Mouse (Mus musculus) liver, adult (tissue): ENCODE results near the gene Gm49601.

Source experiments
- GATA4 ChIP-seq: IDR thresholded peaks from 2 replicates; pipeline ENCODE4 v1.6.1; 2014; ENCODE audit warnings: mild to moderate bottlenecking, low read length; ENCODE audit not compliant: insufficient replicate concordance

Gene Gm49601

DNA sequence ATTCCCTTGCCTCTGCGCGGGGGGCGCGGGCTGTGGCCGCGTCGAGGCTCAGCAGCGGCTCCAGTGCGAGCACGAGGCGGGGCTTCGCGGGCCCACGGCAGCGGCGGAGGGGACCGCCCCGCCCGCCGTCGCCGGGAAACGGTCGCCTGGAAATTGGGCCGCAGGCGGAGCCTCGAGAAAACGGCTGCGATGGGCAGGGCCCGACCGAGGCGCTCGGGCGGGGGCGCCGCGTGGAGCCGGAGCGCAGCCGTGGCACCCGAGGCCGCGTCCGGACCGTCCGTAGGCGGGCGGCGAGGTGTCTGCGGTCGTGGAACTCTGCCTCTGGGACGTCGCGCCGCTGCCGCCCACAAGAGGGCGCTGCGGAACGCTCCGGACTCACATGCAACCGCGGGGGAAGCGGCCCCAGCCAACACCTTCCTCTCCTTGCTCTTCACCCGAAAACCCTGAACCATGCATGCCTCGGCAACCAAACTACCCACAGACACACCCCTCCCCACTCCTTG is at the start of gene Gm49601:
TSS of gene Gm49601 (minus strand) at position 52 of the 503 bp plus-strand sequence.
- TF ChIP-seq GATA4 = no peak

DNA sequence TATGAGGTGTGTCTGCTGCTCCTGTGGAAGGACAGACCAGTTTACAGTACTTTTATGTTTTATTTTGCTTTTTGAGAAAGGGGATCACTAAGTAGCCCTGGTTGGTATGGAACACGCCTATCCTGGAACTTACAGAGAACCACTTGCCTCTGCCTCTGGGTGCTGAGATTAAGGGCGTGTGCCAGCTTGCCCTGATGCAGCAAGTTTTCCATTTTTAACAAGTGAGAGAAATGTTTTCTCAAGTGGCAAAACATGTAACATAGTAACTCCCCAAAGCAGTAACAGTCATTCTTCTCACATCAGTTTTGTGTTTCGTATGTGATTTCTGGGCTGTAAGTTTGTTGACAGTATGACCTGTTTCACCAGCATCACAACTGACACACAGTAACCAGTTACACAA is 46.8 kb upstream of the Gm49601 start:
- TF ChIP-seq GATA4 = no peak

DNA sequence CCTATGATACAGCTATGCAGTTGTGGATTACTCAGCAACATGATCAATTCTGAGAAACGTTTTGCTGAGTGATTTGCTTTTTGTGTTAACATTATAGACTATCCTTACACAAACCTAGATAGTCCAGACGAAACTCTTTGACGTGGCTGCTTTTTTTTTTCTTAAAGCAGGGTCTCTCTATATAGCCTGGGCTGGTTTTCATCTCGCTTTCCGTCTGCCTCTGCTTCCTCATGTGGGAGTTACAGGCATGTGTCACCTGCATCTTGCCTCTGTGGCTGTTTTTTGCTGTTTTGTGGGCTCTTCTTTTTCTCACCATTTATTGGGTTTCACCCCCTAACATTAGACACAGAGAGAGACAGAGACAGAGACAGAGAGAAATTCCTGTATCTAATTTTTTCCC is 45.8 kb upstream of the Gm49601 start:
- no peak for TF ChIP-seq GATA4

DNA sequence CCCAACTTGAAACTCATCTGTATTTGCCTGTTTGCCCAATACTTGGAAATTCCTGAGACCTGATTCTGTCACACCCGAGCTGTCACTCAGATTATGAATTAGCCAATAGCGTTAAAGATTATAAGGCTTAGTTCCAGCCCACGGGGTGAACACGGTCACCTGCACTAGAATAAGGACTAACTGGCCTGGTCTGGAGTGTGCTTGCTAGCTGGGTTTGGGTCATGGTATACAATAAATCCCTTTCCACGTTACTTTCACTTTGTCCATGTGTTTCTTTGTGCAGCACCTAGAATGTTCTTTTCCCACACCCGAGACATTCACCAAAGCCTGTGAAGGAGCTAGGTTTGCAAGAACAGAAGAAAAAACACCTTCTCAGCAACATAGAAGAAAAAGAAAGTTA is 43.7 kb upstream of the Gm49601 start:
- no peak for TF ChIP-seq GATA4

DNA sequence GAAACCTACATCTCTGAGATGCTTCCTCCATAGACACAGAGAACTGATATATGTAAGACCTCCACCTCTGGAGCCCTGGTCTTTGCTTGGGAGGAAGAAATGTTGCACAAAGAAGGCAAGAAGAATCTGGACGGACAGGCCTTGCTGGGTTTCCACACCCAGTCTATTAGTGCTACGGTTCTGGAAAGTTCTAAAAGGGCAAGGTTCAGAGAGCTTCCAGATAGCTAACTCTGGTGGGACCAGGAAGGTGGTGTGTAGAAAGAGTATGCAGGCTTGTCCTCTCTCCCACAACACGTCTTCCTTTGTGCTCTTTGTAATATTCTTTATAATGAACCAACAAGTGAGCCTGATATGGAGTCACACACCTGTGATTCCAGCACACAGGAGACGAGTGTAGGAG is 32.4 kb upstream of the Gm49601 start:
- no peak for TF ChIP-seq GATA4

DNA sequence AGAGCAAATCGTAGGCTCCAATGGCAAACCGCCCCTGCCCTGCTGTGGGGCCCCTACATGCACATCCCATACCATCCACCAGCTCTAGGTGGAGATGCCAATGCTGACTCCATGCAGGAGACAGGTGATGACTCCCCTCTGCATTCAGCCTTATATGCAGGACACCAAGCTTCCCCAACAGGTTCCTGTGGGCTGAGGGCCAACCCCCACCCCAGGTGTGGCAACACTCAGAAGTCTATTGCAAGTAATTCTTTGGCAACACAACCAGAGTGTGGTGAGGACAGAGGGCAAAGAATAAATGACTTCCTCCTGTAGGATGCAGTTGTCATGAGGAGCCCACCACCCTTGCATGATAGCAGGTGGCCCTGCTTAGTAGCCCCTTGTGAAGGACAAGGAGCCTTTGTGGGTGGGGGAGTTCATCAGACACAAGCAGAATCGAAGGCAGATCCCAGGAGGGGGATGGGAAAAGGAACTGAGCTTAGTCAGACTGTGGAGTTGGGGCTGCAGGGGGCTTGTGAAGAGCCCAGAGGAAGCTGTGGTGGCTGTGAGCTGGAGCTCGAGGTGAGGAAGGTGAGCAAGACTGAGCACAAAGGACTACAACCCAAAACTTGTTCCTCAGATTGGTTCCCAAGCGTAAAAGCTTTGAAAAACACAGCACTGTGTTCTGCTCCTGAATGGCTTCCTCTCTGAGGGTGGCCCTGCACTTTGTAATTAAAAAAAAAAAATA is 29.3 kb upstream of the Gm49601 start:
- TF ChIP-seq GATA4 = no peak

DNA sequence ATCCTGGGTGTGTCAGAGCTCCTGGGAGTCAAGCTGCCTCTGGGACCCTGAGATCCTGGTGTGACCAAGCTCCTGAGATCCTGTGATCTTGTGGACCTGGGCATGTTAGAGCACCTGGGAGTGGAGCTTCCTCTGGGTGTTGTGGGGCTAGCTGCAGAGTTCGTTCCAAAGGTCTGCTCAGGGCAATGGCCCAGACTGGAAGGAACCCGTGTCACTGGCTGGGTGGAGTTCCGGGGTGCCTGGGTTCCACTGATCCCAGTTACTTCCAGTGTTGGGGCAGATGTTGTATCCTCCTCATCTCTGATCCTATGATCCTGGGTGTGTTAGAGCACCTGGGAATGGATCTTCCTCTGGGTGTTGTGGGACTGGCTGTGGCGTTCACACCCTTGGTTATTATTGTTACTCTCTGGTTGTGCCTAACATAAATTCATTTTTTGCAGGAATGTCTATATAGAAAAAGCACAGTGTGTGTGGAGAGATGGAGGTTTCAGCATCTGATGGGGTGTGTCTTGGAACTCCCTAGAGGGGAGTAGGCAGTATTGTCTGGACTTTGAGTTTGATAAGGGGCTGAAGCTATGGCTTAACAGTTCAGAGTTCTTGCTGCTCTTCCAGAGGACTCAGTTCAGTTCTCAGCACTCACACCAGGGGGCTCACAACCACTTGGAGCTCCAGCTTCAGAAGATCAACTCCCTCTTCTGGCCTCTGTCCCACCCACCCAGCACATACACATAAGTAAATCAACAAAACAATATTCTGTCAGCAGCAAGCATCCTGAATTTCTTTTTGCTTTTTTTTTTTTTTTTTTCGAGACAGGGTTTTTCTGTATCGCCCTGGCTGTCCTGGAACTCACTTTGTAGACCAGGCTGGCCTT is 27.3 kb upstream of the Gm49601 start:
- TF ChIP-seq GATA4 = no peak

DNA sequence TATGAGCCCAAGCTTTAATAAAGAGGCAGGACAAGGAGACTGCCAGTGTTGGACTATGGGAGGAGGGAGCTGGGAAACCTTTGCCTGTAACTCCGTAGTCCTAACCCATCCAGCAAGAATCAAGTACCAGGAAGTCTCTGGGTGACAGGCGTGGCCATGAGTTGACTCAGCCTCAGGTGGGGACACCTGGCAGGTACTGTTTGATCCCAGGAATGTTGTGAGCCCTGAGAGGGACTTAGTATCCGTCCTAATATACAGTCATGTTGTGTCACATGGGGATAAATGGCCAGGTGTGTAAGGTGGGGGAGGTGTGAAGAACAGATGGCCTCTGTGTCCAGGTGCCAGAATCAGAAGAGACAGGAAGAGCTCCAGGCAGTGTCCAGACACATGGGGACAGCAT is 22.9 kb upstream of the Gm49601 start:
- TF ChIP-seq GATA4 = no peak

DNA sequence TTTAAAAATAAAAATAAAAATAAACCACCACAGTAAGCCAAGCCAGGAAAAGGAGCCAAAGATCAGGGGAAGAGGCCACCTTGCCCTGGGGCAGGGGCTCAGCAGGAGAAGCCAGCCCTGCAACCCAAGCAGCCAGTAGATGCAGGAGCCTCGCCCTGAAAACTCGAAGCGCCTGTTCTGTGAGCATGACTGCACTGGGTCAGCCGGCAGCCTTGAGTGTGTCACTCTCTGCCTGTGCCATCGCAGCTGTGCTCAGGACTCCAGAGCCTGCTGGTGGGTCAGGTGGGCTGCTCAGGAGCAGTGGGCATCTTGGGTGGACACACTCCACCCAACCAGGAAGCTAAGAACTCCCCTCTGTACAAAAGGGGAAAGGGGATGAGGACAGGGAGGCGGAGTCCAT is 19.1 kb upstream of the Gm49601 start:
- no peak for TF ChIP-seq GATA4

DNA sequence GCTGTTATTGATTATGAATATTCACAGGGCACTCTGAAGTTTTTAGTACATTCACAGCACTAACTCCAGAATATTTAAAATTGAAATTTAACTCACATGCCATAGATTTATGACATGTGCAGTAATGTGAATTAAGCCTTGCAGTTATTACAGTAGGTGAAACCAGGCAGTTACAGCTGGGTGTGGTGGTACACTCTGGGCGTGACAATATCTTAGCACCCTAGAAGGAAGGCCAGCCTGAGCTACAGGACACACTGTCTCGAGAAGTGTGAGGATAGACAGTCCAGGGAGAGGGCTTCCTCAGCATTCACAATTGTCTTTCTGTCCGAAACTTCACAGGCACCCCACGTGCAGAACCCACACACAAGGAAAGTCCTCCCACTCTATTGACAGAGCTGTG is 18.3 kb upstream of the Gm49601 start:
- no peak for TF ChIP-seq GATA4

DNA sequence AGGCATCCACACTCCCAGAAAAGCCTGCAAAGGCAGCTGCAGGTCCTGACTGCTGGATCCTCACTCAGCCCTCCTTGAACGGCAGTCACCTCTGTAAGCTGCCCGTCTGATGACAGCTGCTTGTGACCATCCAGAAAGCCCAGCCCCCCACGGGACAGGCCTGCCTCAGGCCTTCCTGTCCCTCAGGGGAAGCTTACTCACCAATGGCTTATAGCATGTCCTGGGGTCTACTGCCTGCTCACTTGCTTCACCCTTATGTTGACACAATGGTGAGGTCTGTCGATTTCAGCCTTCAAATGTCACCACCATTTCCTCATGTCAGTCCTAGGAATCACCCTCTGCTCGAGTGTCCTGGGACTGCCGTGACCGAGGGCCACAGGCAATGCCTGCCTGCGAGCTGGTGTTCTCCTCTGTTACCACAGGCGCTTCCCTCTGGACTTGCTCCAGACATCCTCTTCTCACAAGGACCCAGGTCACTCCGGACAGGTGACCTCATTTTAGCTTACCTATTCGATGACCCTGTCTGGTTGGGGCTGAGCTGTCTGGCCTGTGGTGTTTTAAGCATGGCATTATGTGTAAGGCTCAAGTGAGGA is 17.3 kb upstream of the Gm49601 start:
- no peak for TF ChIP-seq GATA4

DNA sequence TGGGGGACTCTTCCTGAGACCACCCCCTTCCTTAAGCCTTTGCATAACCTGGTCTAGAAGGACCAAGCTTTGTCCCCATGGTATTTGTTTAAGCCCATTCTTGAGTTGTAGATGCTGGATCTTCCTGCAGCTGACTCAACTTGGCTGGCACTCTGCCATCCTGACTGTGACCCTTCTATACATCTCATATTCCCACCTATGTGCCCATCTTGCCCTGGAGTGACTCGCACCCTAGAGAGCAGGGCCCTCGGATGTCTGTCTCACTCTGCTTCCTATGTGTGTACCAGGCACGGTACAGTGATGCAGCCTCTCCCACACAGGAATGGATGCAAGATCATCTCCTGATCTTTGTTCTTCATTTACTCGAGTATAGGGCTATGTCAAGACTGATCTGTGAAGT is 16.7 kb upstream of the Gm49601 start:
- TF ChIP-seq GATA4 = no peak

DNA sequence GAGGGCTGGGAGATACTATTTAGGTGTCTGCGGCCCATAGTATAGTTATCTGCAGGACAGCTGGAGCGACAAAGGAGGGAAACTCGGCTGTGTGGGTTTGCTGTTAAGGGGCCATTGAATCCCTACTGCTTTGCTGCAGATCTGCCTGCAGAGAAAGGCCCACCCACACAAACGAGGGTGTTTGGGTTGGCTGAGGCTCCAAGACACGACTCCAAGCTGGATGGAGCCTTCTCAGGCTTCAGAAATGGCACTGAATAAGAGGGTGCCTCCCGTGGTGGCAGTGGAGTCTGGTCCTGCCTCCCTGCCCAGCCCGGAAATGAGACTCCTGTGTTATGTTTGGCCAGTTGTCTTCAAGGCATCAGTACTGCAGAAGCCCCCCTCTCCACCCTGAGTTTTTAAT is 16.1 kb upstream of the Gm49601 start:
- no peak for TF ChIP-seq GATA4

DNA sequence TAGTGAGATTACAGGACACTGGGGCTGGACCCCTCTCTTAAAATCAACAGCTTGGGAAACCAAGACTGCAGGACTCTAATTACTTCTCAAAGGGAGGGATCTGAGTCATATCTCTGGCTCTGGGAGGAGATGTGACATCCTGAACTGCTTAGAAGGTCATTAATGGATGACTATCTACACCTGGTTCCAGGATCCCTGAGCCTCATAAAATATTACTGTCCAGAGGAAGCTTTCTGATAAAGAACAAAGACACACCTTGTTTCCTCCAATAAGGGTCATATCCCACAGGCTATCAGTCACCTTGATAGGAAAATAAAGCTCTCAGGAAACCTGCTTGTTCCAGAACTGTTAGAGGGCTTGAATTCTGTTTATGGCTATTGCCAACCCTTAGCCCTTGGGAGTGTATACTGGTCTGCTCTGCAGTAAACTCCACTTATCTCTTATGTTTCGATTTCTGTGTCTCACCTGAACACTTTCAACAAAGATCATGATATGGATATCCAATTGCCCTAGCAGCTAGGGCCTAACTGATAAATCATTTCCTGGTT is 13.2 kb upstream of the Gm49601 start:
- no peak for TF ChIP-seq GATA4

DNA sequence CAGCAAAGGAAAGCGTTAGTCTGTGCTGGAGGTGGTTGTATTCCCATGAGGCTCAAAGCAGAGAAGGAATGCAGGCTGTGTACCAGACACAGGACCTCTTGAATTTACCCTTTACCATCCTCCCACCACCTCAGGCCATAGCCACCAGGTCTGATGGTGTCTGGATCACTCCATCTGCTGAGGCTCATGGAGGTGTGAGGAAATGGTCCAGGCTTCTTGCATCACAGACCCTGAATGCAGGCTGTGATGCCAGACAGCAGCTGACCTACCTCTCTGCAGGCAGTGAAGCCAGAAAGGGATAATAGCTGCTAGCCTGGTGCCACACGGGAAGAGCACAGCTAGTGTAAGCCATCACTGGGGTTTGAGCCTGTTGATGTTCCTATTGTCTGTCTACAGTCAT is 12.2 kb upstream of the Gm49601 start:
- no peak for TF ChIP-seq GATA4

DNA sequence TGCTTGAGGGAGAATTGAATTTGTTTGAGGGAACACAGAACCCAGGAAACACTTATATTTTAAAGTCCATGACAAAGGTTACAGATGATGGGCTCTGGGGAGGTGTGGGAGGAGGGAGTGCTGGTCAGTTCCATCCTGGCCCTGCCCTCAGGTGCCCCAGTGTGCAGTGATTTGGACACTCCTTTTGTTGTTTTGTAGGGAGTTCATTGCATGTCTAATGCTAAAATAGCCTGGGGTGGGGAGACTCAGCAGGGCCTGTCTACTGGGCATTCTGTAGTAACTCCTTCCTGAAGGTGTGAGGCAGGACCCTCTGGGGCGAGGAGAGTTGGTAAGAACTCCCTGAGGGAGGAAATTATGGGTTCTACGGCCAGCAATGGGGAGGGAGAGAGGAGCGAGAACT is 10.6 kb upstream of the Gm49601 start:
- no peak for TF ChIP-seq GATA4
